Mouse (Mus musculus): ENCODE data around the gene Prss2. TPM values are rescaled to one million over a fixed set of nuclear protein-coding genes. Genes with fewer than 3 reads are reported as not detected.
"Not testable (repeated sequence)": the region's sequence is repeated elsewhere in the genome, so short reads cannot be mapped to it uniquely, and the experiment has no call there.

Prss2 gene
- polyA plus RNA-seq (2015; fragmentation: Nextera tagmentation; extraction: Ambion mirVana) = not detected in 2 replicates

DNA sequence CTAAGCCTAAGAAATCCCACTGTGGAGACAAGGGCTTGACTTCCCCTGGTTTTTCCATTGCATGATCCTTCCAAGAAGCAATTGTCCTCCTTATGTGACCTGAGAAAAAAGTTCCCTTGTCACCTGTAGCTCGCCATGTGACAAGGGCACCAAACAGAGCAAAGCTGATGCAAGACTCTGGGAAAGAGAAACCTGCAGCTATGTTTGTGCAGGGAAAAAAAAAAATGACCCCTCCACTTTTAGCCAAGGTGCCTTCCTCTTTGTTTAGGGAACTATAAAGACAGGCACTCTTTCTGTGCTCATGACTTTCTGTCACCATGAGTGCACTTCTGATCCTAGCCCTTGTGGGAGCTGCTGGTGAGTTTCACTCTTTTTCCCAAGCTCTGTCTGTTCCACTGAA lies at the start of gene Prss2:
TSS of gene Prss2 (plus strand) at position 301 of the 400 bp plus-strand sequence.
- ATAC-seq (ENCODE audit: low FRiP score, low read depth) = no peak
- WGBS = 83% methylated on average over 1 of the region's 1 CpGs
- no peak within 1 kb of the TSS for H3K27ac ChIP-seq (replicated peaks)
- H3K9ac ChIP-seq = no peak within 1 kb of the TSS
- no peak within 1 kb of the TSS for H3K4me3 ChIP-seq
- H3K27me3 ChIP-seq = no peaks in the 10 kb centered on the region
- no peaks in the 10 kb centered on the region for H3K36me3 ChIP-seq
- no peaks in the 10 kb centered on the region for H3K9me3 ChIP-seq
- no peak within 1 kb of the TSS for H3K4me2 ChIP-seq
- no peaks in the 10 kb centered on the region for H3K4me1 ChIP-seq (replicated peaks)

DNA sequence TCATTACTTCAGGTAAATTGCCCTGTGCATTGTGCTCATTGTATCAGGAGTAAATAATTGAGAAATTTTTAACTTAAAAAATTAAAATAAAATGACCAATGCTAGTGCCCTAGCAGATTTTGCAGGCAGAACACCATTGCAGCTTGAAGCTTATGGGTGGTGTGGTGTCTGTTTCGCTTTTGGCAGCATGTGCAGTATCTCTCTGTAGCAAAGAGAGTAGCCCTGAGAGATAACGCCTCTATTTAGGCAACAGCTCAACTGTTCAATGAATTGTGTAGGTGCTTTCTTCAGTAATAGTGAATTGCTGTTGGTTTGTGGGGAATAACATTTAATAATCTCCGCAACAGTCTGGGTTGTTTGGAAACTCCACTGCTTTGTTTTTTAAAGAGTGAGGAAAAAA lies 22.2 kb upstream of the Prss2 start:
- WGBS = 89% methylated on average over 3 of the region's 3 CpGs
- Histone ChIP-seq H3K27ac (replicated peaks) (no peak overlapping the region), H3K27me3 (no peaks in the 10 kb centered on the region), H3K9ac (no peak overlapping the region), H3K4me1 (replicated peaks) (no peaks in the 10 kb centered on the region), H3K4me3 (no peak overlapping the region), H3K36me3 (no peaks in the 10 kb centered on the region), H3K9me3 (no peaks in the 10 kb centered on the region), H3K4me2 (no peak overlapping the region)
- ATAC-seq (ENCODE audit: low FRiP score, low read depth) = no peak

DNA sequence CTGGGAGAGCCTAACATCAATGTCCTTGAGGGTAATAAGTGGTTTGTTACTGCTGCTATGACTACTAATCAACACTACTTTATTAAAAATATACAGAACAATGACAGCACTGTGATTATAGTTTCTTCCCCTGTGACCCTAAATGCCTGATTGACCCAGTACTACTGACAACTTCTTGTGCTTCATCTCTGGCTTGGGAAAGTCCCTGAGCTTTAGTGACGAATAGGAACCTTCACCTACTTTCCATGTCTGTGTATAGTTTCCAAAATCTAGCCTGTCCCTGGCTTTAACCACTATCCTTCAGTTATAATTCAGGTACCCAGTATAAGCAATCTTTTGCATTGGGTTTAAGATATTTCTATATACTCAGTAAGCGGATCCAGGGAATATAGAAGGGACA lies 16.7 kb upstream of the Prss2 start:
- 87% methylated on average over 2 of the region's 2 CpGs for WGBS
- Histone ChIP-seq H3K4me1 (replicated peaks) (no peaks in the 10 kb centered on the region), H3K36me3 (no peaks in the 10 kb centered on the region), H3K4me2 (no peak overlapping the region), H3K9ac (no peak overlapping the region), H3K9me3 (no peaks in the 10 kb centered on the region), H3K27me3 (no peaks in the 10 kb centered on the region), H3K27ac (replicated peaks) (no peak overlapping the region), H3K4me3 (no peak overlapping the region)
- ATAC-seq (ENCODE audit: low FRiP score, low read depth) = no peak

DNA sequence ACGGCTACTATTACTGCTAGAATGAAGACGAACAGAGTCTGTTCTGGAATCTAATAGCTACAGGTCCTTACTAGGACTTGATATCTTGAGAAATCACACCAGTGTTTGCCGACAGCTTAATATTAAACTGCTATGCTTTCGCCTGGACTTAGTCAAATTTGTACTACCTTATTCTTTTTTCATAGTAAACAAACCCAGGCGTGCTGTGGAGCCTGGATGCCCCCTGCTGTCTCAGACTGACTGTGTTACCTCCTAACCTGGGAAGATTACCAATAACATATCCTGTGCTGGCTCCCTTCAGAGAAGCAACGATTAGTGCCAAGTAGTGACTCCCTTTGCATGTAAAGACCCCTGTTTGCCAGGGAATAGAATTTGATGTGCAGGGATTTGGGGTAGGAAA lies 16.3 kb upstream of the Prss2 start:
- no peak overlapping the region for H3K4me3 ChIP-seq
- WGBS = 79% methylated on average over 6 of the region's 6 CpGs
- ATAC-seq (ENCODE audit: low FRiP score, low read depth) = no peak
- no peak overlapping the region for H3K4me2 ChIP-seq
- no peak overlapping the region for H3K9ac ChIP-seq
- H3K27me3 ChIP-seq = no peaks in the 10 kb centered on the region
- H3K36me3 ChIP-seq = no peaks in the 10 kb centered on the region
- H3K9me3 ChIP-seq = no peaks in the 10 kb centered on the region
- H3K27ac ChIP-seq (replicated peaks) = no peak overlapping the region
- H3K4me1 ChIP-seq (replicated peaks) = no peaks in the 10 kb centered on the region

DNA sequence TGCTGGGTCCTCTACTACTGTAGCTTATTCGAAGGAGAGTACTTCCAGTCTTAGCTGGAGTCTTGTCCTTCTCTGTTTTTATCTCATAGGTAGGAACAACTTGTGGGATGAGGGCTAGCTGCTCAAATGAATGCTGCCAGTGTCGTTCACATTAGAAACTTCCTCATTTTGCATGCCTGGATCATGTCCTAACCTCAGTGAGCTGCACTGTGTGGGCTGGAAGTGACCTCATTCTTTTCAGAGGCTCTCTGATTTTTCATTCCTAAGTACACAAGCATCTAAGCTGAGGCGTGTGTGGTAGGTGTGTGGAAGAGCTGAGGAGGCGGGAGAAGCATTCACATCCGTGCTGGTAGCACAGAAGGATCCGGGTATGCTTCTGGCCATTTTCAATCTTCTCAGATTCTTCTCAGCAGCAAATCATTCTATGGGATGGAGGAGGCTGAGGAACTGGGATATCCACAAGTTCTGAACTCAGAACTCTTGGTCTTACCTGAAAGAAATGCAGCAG lies 3.5 kb upstream of the Prss2 start:
- H3K27me3 ChIP-seq = no peaks in the 10 kb centered on the region
- H3K9me3 ChIP-seq = no peaks in the 10 kb centered on the region
- no peaks in the 10 kb centered on the region for H3K4me1 ChIP-seq (replicated peaks)
- ATAC-seq (ENCODE audit: low FRiP score, low read depth) = no peak
- no peak overlapping the region for H3K9ac ChIP-seq
- H3K27ac ChIP-seq (replicated peaks) = no peak overlapping the region
- no peak overlapping the region for H3K4me2 ChIP-seq
- WGBS = 80% methylated on average over 6 of the region's 6 CpGs
- no peaks in the 10 kb centered on the region for H3K36me3 ChIP-seq
- H3K4me3 ChIP-seq = no peak overlapping the region

DNA sequence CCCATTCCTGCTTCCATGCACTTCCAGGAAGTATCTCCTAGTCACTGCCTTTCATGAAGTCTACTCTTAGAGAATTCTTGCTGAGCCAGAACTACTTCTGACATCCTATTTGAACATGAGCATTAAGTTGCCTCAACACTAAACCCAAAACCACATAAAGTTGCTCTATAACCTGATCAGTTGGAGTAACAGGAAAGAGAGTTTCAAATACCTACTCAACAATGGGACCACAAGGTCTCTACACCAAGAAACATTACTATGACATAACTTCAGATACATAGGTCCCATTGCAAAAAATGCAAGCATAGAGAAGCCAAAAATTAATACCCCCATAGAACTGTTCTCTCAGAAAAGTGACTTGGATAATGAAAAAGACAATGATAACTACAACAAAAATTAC lies 4.9 kb downstream of the Prss2 start:
- Histone ChIP-seq H3K4me2 (no peak overlapping the region), H3K4me3 (no peak overlapping the region), H3K4me1 (replicated peaks) (no peaks in the 10 kb centered on the region), H3K9ac (no peak overlapping the region), H3K36me3 (no peaks in the 10 kb centered on the region), H3K9me3 (no peaks in the 10 kb centered on the region), H3K27me3 (no peaks in the 10 kb centered on the region), H3K27ac (replicated peaks) (no peak overlapping the region)
- no peak for ATAC-seq (ENCODE audit: low FRiP score, low read depth)

DNA sequence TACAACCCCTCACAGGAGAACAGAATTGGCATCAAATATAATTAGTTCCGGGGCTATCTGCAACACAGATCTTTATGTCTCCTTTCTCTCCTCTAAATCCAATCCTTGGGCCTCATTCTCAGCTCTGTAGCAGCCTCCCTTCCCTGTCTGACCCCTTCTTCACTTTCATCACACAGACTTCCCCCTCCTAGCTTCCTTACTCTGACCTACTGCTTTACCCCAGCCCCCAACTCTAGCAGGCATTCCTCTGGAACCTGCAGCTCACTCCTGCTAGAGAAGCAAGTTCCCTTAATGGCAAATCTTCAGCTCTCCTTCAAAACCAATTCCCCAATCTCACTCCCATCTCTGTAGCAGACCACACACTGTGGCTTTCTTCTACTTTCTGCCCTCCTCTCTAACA lies 5.8 kb downstream of the Prss2 start:
- Histone ChIP-seq H3K9ac (no peak overlapping the region), H3K27me3 (no peaks in the 10 kb centered on the region), H3K9me3 (no peaks in the 10 kb centered on the region), H3K36me3 (no peaks in the 10 kb centered on the region), H3K4me3 (no peak overlapping the region), H3K27ac (replicated peaks) (no peak overlapping the region), H3K4me2 (no peak overlapping the region), H3K4me1 (replicated peaks) (no peaks in the 10 kb centered on the region)
- no peak for ATAC-seq (ENCODE audit: low FRiP score, low read depth)
- WGBS = 96% methylated on average over 1 of the region's 1 CpGs

DNA sequence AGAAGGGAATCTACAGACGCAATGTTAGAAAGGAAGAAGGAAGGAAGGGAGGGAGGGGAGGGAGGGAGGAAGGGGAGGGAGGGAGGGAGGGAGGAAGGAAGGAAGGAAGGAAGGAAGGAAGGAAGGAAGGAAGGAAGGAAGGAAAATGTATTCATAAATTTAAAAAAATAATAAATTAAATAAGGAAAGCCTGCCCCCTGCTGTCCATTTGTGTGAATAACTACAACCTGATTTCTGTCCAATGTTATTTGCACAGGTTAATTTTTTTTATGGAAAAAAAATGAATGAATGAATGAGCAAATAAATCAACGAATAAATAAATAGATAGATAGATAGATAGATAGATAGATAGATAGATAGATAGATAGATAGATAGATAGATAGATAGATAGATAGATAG lies 8.4 kb downstream of the Prss2 start:
- not testable (repeated sequence) for H3K9ac ChIP-seq; H3K27me3 ChIP-seq; H3K4me3 ChIP-seq; H3K36me3 ChIP-seq; H3K9me3 ChIP-seq; H3K4me1 ChIP-seq (replicated peaks); H3K4me2 ChIP-seq; ATAC-seq (ENCODE audit: low FRiP score, low read depth); H3K27ac ChIP-seq (replicated peaks)
- WGBS = 6% methylated on average over 1 of the region's 2 CpGs

DNA sequence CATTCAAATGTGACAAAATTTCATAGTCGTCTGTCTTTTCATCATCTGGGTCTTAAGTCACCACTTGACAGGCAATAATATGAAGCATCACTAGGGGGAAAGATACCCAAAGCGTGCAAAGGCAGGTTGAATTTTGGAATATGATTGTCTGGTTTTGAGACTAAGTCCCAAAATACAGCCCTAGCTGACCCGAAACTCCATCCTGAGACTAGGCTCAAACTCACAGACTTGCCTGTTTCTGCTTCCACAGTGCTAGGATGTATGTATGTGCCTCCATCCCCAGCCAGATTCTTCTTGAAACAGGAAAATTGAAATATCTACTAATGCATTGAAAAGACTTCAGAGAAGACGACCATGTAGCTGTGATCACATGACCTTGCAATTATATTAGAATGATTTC lies 10.6 kb downstream of the Prss2 start:
- H3K9ac ChIP-seq = no peak overlapping the region
- H3K27me3 ChIP-seq = no peaks in the 10 kb centered on the region

DNA sequence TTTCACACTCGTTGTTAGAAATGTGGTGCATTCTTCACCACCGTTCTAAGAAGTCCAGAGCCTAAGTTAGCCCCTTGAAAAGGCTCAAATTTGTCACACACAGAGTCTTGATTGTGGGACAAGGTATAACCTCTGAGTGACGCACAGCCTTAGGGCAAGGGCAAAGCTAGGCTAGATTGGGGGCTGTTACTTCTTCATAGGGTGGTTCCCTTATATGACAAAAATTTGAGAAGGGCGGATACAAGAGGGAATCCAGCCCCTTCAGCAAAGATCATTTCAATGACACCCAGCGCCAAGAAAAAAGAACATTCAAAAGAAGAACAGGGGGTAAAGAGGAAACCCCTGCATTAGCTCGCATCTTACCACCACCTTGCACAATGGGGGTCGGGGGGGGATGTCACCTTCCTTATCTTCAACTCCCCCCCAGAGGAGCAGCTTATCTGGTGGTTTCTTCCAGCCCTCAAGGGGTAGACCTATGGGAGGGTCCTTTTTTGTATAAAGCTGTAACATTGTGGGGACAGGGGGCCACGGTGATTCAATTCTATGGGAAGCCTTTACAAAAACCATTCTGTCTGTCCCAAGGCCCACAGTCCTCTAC lies 11.2 kb downstream of the Prss2 start:
- H3K4me2 ChIP-seq = no peak overlapping the region
- no peak overlapping the region for H3K27ac ChIP-seq (replicated peaks)
- no peaks in the 10 kb centered on the region for H3K36me3 ChIP-seq
- H3K4me3 ChIP-seq = no peak overlapping the region
- no peak for ATAC-seq (ENCODE audit: low FRiP score, low read depth)
- H3K27me3 ChIP-seq = no peaks in the 10 kb centered on the region
- H3K9ac ChIP-seq = no peak overlapping the region
- 87% methylated on average over 8 of the region's 8 CpGs for WGBS
- no peaks in the 10 kb centered on the region for H3K4me1 ChIP-seq (replicated peaks)
- H3K9me3 ChIP-seq = no peaks in the 10 kb centered on the region

More for the DNA sequence above, 10.6 kb downstream of the Prss2 start:
- no peaks in the 10 kb centered on the region for H3K9me3 ChIP-seq
- H3K27ac ChIP-seq (replicated peaks) = no peak overlapping the region
- no peak overlapping the region for H3K4me3 ChIP-seq
- WGBS = 83% methylated on average over 4 of the region's 4 CpGs
- H3K4me2 ChIP-seq = no peak overlapping the region
- no peaks in the 10 kb centered on the region for H3K4me1 ChIP-seq (replicated peaks)
- ATAC-seq (ENCODE audit: low FRiP score, low read depth) = no peak
- no peaks in the 10 kb centered on the region for H3K36me3 ChIP-seq

DNA sequence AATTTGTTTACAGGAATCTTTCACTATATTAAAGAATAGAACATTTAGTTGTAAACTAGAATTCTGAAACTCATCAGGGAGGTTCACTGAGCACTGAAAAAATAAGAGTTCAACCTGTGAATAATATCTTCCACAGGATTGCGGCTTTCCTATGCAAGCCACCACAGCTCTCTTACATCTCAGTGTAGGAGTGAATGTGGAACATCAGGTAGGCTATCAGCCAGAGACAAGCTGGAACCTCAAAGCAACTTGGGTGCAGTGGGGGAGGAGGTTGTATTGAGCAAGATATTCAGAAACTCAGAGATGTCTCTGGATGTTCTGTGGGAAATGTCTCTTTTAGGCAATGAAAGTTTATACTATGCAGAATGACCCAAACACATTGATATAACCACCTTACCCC lies 15.8 kb downstream of the Prss2 start:
- Histone ChIP-seq H3K27ac (replicated peaks) (no peak overlapping the region), H3K4me1 (replicated peaks) (no peaks in the 10 kb centered on the region), H3K9ac (no peak overlapping the region), H3K4me3 (no peak overlapping the region), H3K27me3 (no peaks in the 10 kb centered on the region), H3K9me3 (no peaks in the 10 kb centered on the region), H3K4me2 (no peak overlapping the region), H3K36me3 (no peaks in the 10 kb centered on the region)
- WGBS = 100% methylated on average over 1 of the region's 1 CpGs
- ATAC-seq (ENCODE audit: low FRiP score, low read depth) = no peak

DNA sequence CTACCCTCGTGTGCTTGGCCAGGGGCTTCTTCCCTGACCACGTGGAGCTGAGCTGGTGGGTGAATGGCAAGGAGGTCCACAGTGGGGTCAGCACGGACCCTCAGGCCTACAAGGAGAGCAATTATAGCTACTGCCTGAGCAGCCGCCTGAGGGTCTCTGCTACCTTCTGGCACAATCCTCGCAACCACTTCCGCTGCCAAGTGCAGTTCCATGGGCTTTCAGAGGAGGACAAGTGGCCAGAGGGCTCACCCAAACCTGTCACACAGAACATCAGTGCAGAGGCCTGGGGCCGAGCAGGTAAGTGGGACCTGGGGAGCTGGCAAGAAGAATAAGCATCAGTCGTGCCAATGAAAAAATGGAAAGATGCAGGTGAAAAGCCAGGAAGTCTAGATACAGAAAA lies 16.7 kb downstream of the Prss2 start:
- ATAC-seq (ENCODE audit: low FRiP score, low read depth); H3K4me3 ChIP-seq; H3K4me2 ChIP-seq; H3K9me3 ChIP-seq; H3K9ac ChIP-seq; H3K27me3 ChIP-seq; H3K36me3 ChIP-seq; H3K27ac ChIP-seq (replicated peaks); H3K4me1 ChIP-seq (replicated peaks): not testable (repeated sequence)
- WGBS = 78% methylated on average over 7 of the region's 8 CpGs

DNA sequence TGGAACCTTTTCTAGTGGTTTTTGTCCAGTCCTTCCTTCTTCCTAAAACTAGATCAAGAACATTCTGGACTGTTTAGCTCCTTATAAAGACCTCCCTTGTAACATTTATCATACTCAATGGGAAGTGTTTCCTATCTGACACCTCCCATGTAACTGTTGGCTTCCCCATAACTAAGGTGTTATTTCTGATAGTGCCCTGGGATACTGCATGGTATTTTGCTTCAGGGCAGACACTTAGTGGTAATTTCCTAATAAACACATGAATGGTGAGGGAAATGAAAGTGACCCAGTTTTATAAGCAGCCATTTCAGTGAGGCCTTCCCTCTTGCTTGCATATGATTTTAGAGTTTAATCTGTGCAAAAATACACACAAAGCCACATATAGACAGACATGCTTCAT lies 19.2 kb downstream of the Prss2 start:
- peaks cover 19% of the 10 kb centered on the region for H3K4me1 ChIP-seq (replicated peaks)

More for the DNA sequence above, 19.2 kb downstream of the Prss2 start:
- Histone ChIP-seq H3K36me3 (no peaks in the 10 kb centered on the region), H3K4me2 (no peak overlapping the region), H3K27me3 (no peaks in the 10 kb centered on the region), H3K9me3 (no peaks in the 10 kb centered on the region), H3K4me3 (no peak overlapping the region), H3K9ac (no peak overlapping the region), H3K27ac (replicated peaks) (no peak overlapping the region)
- no peak for ATAC-seq (ENCODE audit: low FRiP score, low read depth)

All from hindbrain, embryonic 15.5 days (tissue).